Mouse (Mus musculus) neutrophil, adult 5-6 weeks (primary cell): ENCODE data around the gene Fam241a. TPM values are rescaled to one million over a fixed set of nuclear protein-coding genes. Genes with fewer than 3 reads are reported as not detected.

ENCODE experiments used
- ATAC-seq: fragments of 151-379, 151-347 bp; 2 replicates; pipeline ENCODE4 v1.8.0; 2017; ENCODE audit warnings: mild to moderate bottlenecking, moderate TSS enrichment; ENCODE audit not compliant: insufficient number of reproducible peaks, poor library complexity, low FRiP score, severe bottlenecking; ENCODE audit errors: extremely low read depth
- total RNA-seq: library from RNA; stranded (forward); fragments of 200-1000 nt; gene quantifications from 2 replicates; pipeline ENCODE4 v1.2.3, GENCODE M21; 2017

Gene Fam241a
- total RNA-seq, 1 experiment from 2014 or later = 12.7 TPM

DNA sequence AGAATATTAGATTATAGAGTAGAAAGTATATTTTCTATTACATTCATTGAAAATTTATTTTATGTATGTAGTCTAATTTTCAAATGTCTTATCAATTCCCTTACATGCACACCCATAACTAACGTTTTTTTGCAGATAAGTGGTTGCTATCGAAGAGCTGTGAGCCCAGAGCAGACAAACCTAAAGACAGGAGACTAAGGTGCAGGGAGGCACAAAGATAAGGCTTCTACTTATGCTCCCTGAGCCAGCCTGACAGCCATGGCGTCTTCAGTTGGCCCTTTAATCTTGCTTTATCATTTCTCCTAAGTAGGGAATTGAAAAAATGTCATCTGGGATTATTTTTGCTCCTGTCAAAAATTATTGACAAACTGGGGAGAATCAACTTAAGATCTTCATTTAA, 6.6 kb downstream of the Fam241a start:
- ATAC-seq = no peak

DNA sequence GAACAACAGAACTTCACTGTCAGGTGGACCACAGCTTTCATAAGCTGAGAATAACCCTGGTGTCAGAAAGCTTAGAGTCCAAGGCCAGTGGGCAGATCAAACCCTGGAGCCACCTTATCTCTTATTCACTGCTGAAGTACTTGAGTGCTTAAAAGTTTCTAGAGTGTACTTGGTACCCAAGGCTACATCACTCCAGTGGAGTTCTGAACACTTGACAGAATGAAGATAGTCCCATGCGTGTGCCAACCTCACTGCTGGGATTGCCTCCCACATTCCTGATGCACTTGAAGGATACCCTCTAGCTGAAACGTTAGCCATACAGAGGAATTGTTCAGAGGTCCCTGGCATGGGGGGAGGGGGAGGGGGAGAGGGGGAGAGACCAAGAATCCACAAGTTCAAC, 14.4 kb downstream of the Fam241a start:
- ATAC-seq = no peak

DNA sequence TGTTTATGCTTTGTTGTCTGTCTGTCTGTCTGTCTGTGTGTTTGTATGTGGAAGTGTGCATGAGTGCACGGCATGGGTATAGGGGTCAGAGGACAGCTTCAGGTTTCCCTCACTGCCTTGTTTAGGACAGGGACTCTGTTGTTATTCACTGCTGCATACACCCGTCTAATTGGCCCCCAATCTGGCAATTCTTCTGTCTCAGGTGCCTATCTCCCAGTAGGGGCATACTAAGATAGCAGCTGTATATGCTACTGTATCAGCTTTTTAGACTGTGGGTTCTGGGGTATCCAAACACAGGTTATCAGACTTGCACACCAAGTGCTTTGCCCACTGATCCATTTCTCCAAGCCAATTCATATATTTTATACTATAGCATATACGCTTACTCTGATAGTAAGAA, 16.2 kb downstream of the Fam241a start:
- ATAC-seq = no peak

- no peak for ATAC-seq
Observed at GRCm38 (mm10) chr3:127875509-127875908, 20.6 kb downstream of the Fam241a start.

GRCm38 (mm10) chr3:127875059-127875458, 21.1 kb downstream of the Fam241a start:
- no peak for ATAC-seq

- no peak for ATAC-seq
Observed at GRCm38 (mm10) chr3:127874254-127874883, 21.8 kb downstream of the Fam241a start.

GRCm38 (mm10) chr3:127871575-127871974, 24.5 kb downstream of the Fam241a start:
- no peak for ATAC-seq

GRCm38 (mm10) chr3:127868880-127869279, 27.2 kb downstream of the Fam241a start:
- no peak for ATAC-seq

GRCm38 (mm10) chr3:127868046-127868758, 27.9 kb downstream of the Fam241a start:
- peak; percentile 39; the same call in 1 of the 2 replicates for ATAC-seq

DNA sequence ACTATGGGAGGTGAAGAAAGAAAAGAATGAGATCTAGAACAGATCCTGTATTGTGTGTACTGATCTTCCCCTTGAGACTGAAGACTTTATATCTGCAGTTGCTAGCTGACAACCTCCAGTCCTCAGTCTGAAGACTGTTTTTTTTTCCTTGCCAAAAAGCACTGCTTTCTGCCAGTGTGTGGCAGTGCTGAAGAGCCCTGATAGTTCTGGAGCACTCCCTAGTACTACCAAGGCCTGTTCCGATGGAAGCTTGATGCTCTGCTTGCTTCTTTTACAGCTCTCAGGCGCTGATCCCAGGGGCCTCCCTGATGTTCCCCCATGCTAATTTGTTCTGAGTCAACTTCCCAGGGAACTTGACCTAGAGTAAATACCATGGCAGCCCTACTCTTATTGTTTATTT, 31.9 kb downstream of the Fam241a start:
- no peak for ATAC-seq

GRCm38 (mm10) chr3:127863571-127863970, 32.6 kb downstream of the Fam241a start:
- no peak for ATAC-seq

DNA sequence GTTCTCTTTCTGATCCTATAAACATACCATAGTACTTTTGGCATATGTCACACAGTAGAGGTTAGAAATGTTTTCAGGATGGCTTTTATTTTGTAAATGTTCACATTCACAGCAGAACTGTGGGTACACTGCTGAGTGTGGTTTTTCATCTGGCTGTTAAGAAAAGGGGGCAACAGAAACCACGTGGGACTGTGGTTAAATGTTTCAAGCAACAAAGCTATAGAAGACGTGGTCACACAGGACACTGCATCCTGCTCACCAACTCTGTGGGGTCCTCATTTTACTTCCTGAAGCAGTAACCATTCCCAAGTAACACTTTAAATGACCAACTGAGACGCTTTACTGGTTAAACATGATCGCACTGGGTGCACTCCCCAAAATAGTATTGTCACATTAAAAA, 33.6 kb downstream of the Fam241a start:
- ATAC-seq = no peak

GRCm38 (mm10) chr3:127861340-127861739, 34.8 kb downstream of the Fam241a start:
- no peak for ATAC-seq

- peak; percentile 82; the same call in 1 of the 2 replicates for ATAC-seq
Observed at GRCm38 (mm10) chr3:127853431-127854206, 42.5 kb downstream of the Fam241a start.

- no peak for ATAC-seq
Observed at GRCm38 (mm10) chr3:127852722-127853121, 43.4 kb downstream of the Fam241a start.

DNA sequence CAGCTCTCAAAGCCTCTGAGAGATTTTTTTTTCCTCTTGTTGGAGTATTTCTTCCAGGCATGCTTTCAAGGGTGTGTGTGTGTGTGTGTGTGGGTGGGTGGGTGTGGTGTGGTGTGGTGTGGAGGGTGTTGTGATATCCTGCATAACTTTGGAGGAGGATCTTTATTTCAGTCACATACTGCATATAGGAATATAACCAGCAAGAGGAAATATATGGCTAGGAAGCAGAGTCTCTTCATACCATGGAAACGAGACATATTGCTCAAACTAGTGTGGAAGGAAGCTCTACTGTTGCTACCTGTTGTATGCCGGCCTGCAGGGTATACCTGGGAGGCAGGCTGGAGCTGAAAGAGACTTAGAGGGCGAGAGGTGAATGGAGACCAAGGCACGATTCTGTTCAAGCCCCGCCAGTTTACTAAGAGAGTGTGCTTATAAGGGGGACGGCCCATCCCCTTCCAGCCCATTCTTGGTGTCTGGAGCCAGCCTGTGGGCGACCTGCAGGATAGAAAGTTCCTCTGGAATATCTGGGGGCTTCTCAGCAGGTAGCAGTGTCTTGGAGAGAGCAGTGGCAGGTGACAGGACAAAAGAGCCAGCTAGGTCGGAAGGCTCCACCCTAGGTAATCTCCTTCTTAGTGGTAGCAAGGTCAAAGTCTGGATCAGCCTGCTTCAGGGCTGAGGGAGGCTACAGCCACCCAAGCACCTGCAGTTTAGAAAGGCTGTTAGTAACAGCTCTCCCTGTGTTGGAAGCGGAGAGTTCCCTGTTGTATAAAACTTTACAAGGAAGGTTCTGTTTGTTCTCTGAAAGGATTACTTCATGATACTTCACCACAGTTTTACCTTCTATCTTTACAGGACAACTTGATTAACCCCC, 45.1 kb downstream of the Fam241a start:
- ATAC-seq = no peak

GRCm38 (mm10) chr3:127849922-127850321, 46.2 kb downstream of the Fam241a start:
- ATAC-seq = no peak

DNA sequence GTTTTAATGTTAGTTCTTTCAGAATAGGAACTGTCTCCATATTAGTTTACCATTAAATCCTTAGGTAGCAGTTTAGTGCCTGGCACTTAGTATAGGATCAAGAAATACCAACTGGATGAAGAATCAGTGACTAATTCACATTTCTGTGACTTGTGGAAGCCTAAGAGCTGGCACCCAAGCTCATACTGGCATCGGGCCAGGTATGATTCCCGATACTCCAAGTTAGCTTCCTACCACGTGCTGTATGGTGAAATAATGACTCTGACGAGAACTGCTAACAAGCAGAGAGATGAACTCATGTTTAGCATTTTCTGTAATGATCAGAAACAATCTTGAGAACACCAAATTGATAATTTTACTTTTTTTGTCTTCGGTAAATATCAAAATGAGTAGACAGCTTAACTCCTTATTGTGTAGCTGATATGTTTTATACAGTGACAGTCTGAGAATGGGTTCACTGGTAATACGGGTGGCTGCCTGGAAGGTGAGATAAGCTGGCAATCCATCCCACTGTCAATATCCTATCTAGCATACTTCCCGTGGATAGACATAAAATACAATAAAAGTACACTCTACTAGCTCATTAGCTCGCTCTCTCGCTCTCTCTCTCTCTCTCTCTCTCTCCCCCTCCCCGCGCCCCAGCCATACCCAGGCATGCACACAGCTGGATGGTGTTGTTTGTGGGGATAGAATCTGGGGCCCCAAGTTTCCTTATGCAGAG, 47.9 kb downstream of the Fam241a start:
- ATAC-seq = no peak
